Mouse (Mus musculus) kidney, postnatal 4 days (tissue): Measurements from ENCODE around the gene Clk4.

Experiments used
- DNase-seq, 2 experiments: peaks; one replicate each; pipeline ENCODE4 v3.0.0; 2021; ENCODE audit warnings: mixed read lengths in 2 of 2

Gene Clk4

DNA sequence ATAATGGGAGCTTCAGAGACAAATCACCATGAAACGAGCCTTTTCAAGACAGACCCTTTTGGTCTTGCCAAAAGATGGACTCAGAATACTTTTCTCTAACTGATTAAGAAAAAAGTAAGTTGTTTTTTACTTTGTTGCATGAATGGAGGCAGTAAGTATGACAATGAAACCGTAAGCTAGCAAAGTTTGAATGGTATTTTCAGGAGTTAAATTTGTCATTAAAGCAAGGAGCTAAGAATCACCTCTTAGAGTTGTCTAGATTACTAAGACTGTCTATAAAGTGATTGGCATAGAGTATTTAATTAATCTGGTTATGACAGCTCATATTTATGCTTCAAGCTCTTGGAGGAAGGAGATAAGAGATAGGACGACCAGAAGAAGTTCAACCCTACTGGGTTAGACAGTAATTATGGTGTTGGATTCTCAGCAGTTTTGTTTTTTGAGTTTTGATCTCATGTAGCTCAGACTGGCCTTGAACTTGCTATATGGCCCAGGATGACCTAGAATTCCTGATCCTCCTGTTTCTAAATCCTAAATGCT, at the start of gene Clk4:
Gene Clk4, plus strand, starts transcription at position 51 of the 540 bp plus-strand sequence.
- no peak for DNase-seq

- no peak for DNase-seq
Measured at GRCm38 (mm10) chr11:51214021-51214420, 47.5 kb upstream of the Clk4 start.

DNA sequence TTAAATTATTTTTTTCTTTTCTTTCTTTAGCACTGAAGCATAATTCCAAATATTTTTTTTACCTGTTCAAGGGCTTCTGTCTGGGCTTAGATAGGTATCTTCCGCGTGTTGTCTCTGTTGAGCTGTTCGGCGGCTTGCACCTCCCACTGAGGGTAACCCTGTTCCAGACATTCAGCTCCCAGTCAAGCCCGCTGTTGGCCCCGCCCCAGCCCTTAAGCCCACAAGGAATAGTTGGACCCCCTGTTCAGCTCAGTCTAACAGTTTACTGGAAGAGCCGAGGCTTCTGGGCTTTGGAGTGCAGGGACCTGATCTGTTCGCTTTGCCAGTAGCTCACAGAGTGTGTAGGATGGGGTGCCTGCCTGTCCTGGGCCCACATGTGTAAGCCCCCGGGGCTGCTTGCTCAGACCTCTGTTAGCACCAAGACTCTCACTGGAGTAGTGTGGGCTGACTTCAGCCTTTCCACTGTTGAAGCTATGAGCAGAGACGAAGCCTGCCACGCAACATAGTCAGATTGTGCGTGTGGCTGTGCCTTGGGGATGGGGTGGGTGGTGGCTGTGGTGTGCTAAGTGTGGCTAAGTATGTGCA, 42.0 kb upstream of the Clk4 start:
- DNase-seq: no peak

DNA sequence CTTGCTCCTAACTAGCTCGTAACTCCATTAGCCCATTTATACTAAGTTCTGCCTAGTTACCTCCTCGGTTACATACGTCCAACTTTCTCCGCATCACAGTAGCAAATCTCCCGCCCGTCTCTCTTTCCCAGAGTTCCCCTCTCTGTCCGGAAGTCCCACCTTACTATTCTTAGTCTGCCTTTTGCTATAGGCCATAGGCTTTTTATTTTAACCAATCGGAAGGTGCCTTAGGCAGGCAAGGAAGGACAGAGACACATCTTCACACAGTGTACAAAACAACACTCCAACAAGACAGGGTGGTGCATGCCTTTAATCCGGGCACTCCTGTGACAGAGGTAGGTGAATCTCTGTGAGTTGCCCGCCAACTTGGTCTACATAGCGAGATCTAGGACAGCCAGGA, 41.2 kb upstream of the Clk4 start, which contains the start of gene Gm12569:
Gene Gm12569, plus strand, starts transcription at position 166 of the 400 bp plus-strand sequence.
- no peak for DNase-seq

DNA sequence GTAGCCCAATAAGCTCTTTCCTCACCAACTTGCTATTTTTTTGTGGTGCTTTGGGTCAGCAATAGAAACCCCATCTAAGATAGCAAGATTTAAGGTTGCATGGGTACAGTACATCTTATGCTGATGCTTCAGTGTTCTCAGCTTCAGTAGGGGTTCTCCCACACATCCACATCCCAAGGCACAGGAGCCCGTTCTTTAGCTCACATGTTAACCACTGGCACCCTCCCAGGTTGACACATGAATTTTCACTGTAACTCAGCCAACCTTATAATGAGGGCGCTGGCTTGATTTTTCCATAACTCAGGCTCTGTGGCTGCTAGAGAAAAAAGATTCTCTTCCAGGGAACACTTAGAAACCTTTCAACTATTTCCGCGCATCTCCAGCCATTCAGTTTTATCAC, 34.4 kb upstream of the Clk4 start:
- DNase-seq: no peak

DNA sequence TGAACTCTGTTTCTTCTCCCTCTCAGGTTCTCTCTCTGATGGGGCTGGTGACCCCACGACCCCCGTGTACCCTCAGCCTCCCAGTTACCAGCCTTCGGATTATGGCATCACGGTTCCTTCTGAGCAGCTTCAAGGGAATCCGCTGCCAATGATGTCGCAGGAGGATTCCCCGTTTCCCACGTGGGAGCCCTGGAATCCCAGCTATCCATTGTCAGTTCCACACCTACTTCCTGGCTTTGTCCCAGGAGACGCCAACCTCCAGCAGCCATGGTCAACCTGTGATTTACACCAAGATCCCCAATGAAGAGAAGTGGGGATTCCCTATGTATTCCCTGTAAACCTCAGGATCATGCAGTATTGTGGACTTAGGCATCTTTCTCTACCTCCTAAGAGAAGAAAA, 26.9 kb upstream of the Clk4 start:
- DNase-seq: no peak

DNA sequence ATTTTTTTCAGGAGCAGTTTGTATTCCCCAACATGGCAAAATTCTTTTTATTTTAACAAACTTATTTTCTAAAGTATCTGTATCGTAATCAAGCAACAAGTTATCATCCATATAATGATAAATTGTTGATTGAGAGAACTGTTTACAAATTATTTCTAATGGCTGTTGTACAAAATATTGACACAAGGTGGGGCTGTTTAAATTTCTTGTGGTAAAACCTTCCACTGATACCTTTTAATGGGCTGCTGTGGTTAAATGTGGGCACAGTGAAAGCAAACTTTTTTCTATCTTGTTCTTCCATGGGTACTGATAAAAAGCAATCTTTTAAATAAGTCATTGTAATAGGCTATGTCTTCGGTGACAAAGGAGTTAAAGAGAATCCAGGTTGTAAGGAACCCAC, 18.6 kb upstream of the Clk4 start:
- DNase-seq: no peak

DNA sequence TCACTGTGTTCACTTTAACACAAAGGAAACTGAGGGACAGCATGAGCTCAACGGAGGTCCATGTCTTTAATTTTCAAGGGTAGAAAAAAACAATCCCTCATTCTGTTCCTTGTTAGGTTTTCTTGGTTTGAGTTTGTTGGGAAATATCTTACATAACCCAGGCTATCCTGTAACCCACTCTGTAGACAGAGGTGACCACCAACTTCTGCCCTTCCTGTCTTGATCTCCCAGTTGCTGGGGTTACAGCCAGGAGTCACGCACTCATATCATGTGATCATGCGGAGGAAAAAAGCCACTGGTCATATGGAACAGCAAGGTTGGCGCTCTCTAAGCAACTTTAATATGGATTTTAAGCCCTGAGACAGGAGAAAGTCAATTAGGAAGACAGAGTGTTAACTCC, 4.5 kb upstream of the Clk4 start:
- no peak for DNase-seq

GRCm38 (mm10) chr11:51262342-51263285, 1.1 kb downstream of the Clk4 start, which contains the start of gene BC049762:
Gene BC049762 (minus strand): TSS chr11:51263046.
- DNase-seq: peak; percentile 99

- DNase-seq: peak; percentile 71 to 85
Measured at GRCm38 (mm10) chr11:51263286-51263831, 1.8 kb downstream of the Clk4 start.

GRCm38 (mm10) chr11:51264352-51264751, 2.8 kb downstream of the Clk4 start:
- DNase-seq: peak; percentile 7 to 22

GRCm38 (mm10) chr11:51265326-51265725, 3.8 kb downstream of the Clk4 start:
- DNase-seq: peak; percentile 35 to 51

DNA sequence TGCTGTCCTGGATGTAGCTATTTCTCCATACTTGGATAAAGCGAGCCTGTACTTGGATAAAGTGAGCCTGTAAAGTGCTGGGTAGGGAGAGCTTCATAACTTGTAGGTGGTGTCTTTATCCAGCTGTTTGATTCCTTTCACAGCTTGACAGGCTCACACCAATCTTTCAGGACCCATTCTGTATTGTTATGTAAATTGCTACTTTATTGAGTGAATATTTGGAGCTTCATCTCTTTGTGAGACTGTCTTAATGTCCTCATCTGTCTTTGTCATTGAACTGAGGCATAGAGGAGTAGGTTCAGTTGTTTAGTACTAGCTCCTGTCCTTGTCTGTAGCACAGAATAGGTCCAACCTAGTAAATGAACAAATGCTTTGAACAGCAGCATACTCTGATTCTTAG, 12.9 kb downstream of the Clk4 start:
- DNase-seq: no peak

DNA sequence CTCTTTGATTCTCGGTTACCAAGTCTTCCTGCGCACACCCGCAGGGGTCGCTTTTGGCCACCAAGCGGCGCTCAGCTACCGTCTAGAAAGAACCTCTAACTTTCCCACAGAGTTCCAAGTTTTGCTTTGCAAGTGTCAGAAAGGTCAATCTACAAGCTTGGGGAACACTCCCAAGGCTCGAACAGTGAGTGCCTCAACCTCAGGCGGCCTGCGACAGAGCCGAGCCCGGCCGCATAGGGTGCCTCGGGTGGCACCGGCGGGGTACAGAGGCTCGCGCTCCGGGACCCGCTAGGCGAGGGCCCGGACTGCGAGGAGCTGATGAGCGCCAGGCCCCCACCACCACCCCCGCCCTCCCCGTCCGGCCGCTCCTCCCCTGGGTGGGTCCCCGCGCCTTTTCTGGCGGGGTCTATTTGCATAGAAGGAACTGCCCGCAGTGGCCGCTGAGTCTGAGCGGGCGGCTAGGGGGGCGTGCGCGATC, 28.1 kb downstream of the Clk4 start, which contains the start of gene Col23a1:
Gene Col23a1, plus strand, starts transcription at position 357 of the 478 bp plus-strand sequence.
- peak; percentile 91 for DNase-seq

GRCm38 (mm10) chr11:51290066-51290955, 28.8 kb downstream of the Clk4 start:
- DNase-seq: peak; percentile 75 to 87

DNA sequence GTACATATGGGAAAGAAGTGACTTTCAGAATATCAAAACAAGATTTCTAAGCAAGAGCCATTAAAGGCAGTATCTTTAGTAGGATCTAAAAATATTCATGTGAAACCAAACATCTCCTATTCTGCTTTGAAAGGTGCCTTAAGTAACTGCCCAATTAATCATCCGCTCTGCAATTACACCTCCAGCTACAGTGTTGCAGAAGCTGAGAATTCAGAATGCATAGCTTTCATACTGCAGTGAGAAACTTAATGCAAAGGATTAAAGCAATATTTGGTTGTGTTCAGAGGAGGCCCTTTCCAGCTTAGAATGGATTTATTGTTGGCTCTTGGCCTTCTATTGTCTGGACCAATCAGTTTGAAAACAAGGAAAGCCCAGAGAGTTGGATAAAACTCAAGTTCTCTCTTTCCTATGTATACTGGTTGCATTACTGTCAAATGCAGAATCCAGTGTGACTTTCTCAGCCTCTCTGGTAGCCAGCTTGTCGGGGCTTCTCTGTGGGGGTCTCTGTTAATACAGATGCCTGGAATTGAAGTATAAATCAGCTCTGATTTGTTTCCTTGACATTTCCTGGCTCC, 32.5 kb downstream of the Clk4 start:
- no peak for DNase-seq

DNA sequence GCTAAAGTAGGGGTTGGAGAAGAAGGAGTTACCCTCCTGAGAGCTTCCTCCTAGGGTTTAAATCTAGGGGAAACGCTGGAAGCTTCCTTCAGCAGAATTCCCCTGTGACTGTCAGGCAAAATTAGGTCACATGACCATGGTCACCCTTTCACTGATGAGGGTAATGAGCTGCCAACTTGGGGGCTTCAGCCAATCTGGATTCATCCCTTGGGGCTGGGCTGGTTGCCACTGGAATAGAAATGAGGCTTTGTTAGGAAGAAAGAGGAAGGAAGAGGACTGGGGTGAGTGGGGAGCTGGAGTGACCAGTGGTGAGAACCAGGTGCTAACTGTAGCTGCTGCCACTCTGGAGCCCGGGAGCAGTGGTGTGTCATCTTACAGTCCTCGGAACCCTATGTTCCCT, 34.2 kb downstream of the Clk4 start:
- DNase-seq: no peak

GRCm38 (mm10) chr11:51298691-51299090, 37.2 kb downstream of the Clk4 start:
- DNase-seq: no peak

DNA sequence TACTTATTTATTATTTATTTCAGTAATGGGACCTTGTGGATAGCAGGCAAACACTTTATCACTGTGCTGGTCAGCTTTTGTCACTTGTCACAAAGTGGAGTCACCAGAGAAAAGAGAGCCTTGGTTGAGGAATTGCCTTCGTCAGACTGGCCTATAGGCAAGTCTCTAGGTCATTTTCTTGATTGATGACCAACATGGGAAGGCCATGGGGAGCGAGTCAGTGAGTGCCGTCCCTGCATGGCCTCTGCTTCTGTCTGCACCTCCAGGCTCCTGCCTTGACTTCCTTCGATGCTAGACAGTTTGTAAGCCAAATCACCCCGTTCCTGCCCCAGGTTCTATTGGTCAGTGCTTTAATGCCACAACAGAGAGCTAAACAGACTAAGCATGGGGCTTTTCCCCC, 40.9 kb downstream of the Clk4 start:
- DNase-seq: no peak

- no peak for DNase-seq
Measured at GRCm38 (mm10) chr11:51303981-51304553, 42.5 kb downstream of the Clk4 start.

GRCm38 (mm10) chr11:51308306-51308705, 46.8 kb downstream of the Clk4 start:
- DNase-seq: peak; percentile 11 to 18
